Mouse (Mus musculus): ENCODE data around the gene Retnla.
"Not testable (repeated sequence)": the region's sequence is repeated elsewhere in the genome, so short reads cannot be mapped to it uniquely, and the experiment has no call there.

DNA sequence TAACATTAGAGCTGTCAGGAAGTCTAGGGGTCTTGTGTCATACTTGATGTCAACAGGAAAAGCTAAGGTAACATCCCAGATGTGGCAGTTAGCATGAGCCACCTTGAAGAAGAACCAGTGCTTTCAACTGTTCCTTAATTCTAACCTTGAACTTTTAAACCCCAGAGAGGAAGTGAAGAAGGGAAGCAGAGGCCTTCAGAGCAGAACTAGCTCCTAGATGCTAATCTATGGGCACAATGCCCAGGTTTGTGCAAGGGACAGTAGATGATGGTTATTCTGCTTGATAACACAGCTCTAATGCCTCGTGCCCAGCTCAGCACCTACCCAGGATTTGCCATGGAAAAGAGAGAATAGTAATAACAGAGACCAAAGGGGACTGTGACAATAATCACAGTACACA is 8.7 kb upstream of the Retnla start:
- TF ChIP-seq HCFC1 (IDR thresholded peaks at IDR 0.05; ENCODE audit: borderline replicate concordance, insufficient read depth, low read length); MAFK (IDR thresholded peaks at IDR 0.05; ENCODE audit: insufficient read depth, low read depth, low read length): not testable (repeated sequence)
